Comparison of ENCODE assay signal across 8 mouse cellular contexts in the genomic region with DNA sequence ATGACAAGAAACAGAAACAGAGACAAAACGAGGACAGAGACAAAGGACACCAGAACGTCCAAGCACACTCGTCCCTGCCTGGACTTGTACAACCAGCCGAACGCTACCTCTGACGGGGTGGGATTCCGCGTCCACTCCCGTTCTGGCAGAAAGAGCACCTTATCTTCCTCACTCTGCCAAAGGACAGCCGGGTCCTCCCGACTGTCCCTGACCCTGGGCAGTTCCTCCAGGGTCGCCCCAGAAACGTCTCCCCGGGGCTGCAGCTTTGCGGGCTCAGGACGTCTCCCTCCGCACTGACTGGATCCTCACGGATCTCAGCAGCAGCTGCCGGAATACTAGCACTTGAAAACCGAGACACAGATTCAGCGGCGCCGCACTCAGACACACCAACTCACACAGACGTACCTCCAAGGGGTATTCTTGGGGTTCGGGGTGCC.
DNase-seq lines count a peak whose midpoint lies in the region; ATAC-seq and TF ChIP-seq lines count a peak whose summit lies in the region.

No protein-coding gene starts in this region.

- H3K4me3 ChIP-seq in kidney, embryonic 15.5 days (replicated peaks), result no peak overlapping the region
- no peak overlapping the region for H3K4me3 ChIP-seq in limb, embryonic 12.5 days (replicated peaks)

- CTCF ChIA-PET in Patski (lab: Charles Lee), result no interaction called here

- WGBS in kidney, embryonic 15.5 days, result 68% methylated on average over 25 of the region's 25 CpGs
- WGBS in limb, embryonic 12.5 days, result 75% methylated on average over 25 of the region's 25 CpGs

- H3K9ac ChIP-seq in kidney, embryonic 15.5 days, result no peak overlapping the region
- no peak overlapping the region for H3K9ac ChIP-seq in limb, embryonic 12.5 days (replicated peaks)

- peaks cover 34% of the 10 kb centered on the region for H3K36me3 ChIP-seq in kidney, embryonic 15.5 days
- H3K36me3 ChIP-seq in limb, embryonic 12.5 days, result peaks cover 42% of the 10 kb centered on the region

- H3K27ac ChIP-seq in kidney, embryonic 15.5 days, result no peak overlapping the region
- no peak overlapping the region for H3K27ac ChIP-seq in limb, embryonic 12.5 days

- POLR2A ChIA-PET in Patski (lab: Charles Lee), result no interaction called here

- TF ChIP-seq CTCF in Patski (IDR thresholded peaks at IDR 0.05), result no peak

- ATAC-seq in kidney, embryonic 15.5 days (replicated peaks; ENCODE audit: low FRiP score), result peak; percentile 43
- peak; percentile 18 for ATAC-seq in Patski
- peak; percentile 15; the same call in 1 of the 2 replicates for ATAC-seq in limb, embryonic 12.5 days (ENCODE audit: insufficient number of reproducible peaks, insufficient read depth, low FRiP score, low TSS enrichment, low read depth)
- peak; percentile 33; the same call in 1 of the 2 replicates for ATAC-seq in monocyte, adult 5-6 weeks (replicated peaks; ENCODE audit: insufficient number of reproducible peaks, low FRiP score, low TSS enrichment, poor library complexity, severe bottlenecking)

- H3K9me3 ChIP-seq in kidney, embryonic 15.5 days (replicated peaks), result peaks cover 54% of the 10 kb centered on the region
- peaks cover 68% of the 10 kb centered on the region for H3K9me3 ChIP-seq in limb, embryonic 12.5 days

- H3K4me1 ChIP-seq in kidney, embryonic 15.5 days, result no peaks in the 10 kb centered on the region
- no peaks in the 10 kb centered on the region for H3K4me1 ChIP-seq in limb, embryonic 12.5 days (replicated peaks)

- H3K4me2 ChIP-seq in kidney, embryonic 15.5 days, result no peak overlapping the region
- H3K4me2 ChIP-seq in limb, embryonic 12.5 days, result no peak overlapping the region

- in situ Hi-C loops in Patski (cut with MboI; ENCODE audit: low pct_unique_long_range_greater_than_20kb), result no loop called here

- no peak for DNase-seq in kidney, postnatal 14 days
- no peak for DNase-seq in Patski (ENCODE audit: low read depth, low spot score)
- DNase-seq in gastrocnemius, postnatal 10 days, result peak; percentile 21
- no peak for DNase-seq in MN1 (ENCODE audit: low spot score)
- no peak for DNase-seq in cerebellum, adult 8-10 months

- peaks cover 14% of the 10 kb centered on the region for H3K27me3 ChIP-seq in kidney, embryonic 15.5 days
- H3K27me3 ChIP-seq in Patski, result no peaks in the 10 kb centered on the region
- H3K27me3 ChIP-seq in limb, embryonic 12.5 days, result peaks cover 40% of the 10 kb centered on the region
